Mouse (Mus musculus) olfactory bulb, adult 2 months (tissue): Measurements from ENCODE around the gene Rad51b.

Source experiments
- CTCF ChIP-seq: fragments of 200-500 bp; IDR thresholded peaks from 2 replicates; pipeline ENCODE4 v1.5.1; 2012; ENCODE audit warnings: low read depth, mild to moderate bottlenecking, low read length, moderate library complexity; ENCODE audit not compliant: insufficient read depth
- POLR2A ChIP-seq: fragments of 200-500 bp; IDR thresholded peaks from 2 replicates; pipeline ENCODE4 v1.6.1; 2012; ENCODE audit warnings: mild to moderate bottlenecking, low read depth, low read length, moderate library complexity; ENCODE audit not compliant: insufficient read depth

GRCm38 (mm10) chr12:79364284-79364683 lies 67.2 kb downstream of the Rad51b start:
- no peak for TF ChIP-seq CTCF
- no peak for TF ChIP-seq POLR2A
